Mouse (Mus musculus) MEL (cell line): Measurements from ENCODE around the gene Gpd1l. TPM values are rescaled to one million over a fixed set of nuclear protein-coding genes. Genes with fewer than 3 reads are reported as not detected.

Experiments
- DNase-seq: peaks from one replicate; pipeline ENCODE4 v3.0.0; 2011; ENCODE audit warnings: low read depth, low spot score
- H3K27ac ChIP-seq: 2 replicates; pipeline ENCODE4 v1.5.1; 2012; ENCODE audit warnings: low read depth, mild to moderate bottlenecking, control low read depth, low read length, moderate library complexity; ENCODE audit not compliant: control insufficient read depth
- H3K27me3 ChIP-seq, 2 experiments: fragments of 150-350 bp in 1 of 2; sonication (generic) in 1 of 2; 2 replicates each; pipeline ENCODE4 v1.6.1; 2012; ENCODE audit warnings: low read length in 2 of 2, mild to moderate bottlenecking in 2 of 2, improper control_type of control experiment in 1 of 2, moderate library complexity in 1 of 2; ENCODE audit not compliant: insufficient read depth in 2 of 2, control insufficient read depth in 1 of 2
- H3K36me3 ChIP-seq, 2 experiments: 2 replicates each; pipeline ENCODE4 v1.6.1; 2012 to 2014; ENCODE audit warnings: low read length in 2 of 2, improper control_type of control experiment in 1 of 2, inconsistent platforms in 1 of 2, mild to moderate bottlenecking in 1 of 2; ENCODE audit not compliant: insufficient read depth in 2 of 2, control insufficient read depth in 1 of 2
- H3K4me1 ChIP-seq, 2 experiments: fragments of 150-350 bp in 1 of 2; sonication (generic) in 1 of 2; 2 replicates each; pipeline ENCODE4 v1.6.1; 2012; ENCODE audit warnings: low read length in 2 of 2, improper control_type of control experiment in 1 of 2, mild to moderate bottlenecking in 1 of 2; ENCODE audit not compliant: insufficient read depth in 2 of 2, control insufficient read depth in 1 of 2
- H3K4me3 ChIP-seq, 2 experiments: fragments of 150-350 bp in 1 of 2; sonication (generic) in 1 of 2; 2 replicates each; pipeline ENCODE4 v1.5.1; 2012; ENCODE audit warnings: low read depth in 2 of 2, low read length in 2 of 2, mild to moderate bottlenecking in 2 of 2, moderate library complexity in 2 of 2, control low read depth in 1 of 2, improper control_type of control experiment in 1 of 2; ENCODE audit not compliant: control insufficient read depth in 1 of 2, insufficient read depth in 1 of 2
- H3K79me2 ChIP-seq: 2 replicates; pipeline ENCODE4 v1.6.1; 2012; ENCODE audit warnings: mild to moderate bottlenecking, low read length, moderate library complexity; ENCODE audit not compliant: control insufficient read depth, poor library complexity, insufficient read depth
- H3K9ac ChIP-seq: 2 replicates; pipeline ENCODE4 v1.6.1; 2012; ENCODE audit warnings: low read depth, mild to moderate bottlenecking, control low read depth, low read length, moderate library complexity; ENCODE audit not compliant: control insufficient read depth, poor library complexity, severe bottlenecking
- H3K9me3 ChIP-seq: fragments of 150-350 bp; sonication (generic); replicated peaks from 2 replicates; pipeline ENCODE4 v1.6.1; 2012; ENCODE audit warnings: mild to moderate bottlenecking, low read length, improper control_type of control experiment, moderate library complexity; ENCODE audit not compliant: insufficient read depth
- CTCF ChIP-seq, 3 experiments: IDR thresholded peaks in 2 of 3; conservative IDR thresholded peaks in 1 of 3; 2 replicates each; pipeline ENCODE4 v1.5.1; 2011 to 2012; ENCODE audit warnings: low read length in 3 of 3, low read depth in 2 of 3, mild to moderate bottlenecking in 2 of 3, improper control_type of control experiment in 1 of 3, inconsistent platforms in 1 of 3, mixed read lengths in 1 of 3, moderate library complexity in 1 of 3; ENCODE audit not compliant: control insufficient read depth in 1 of 3, insufficient read depth in 1 of 3, poor library complexity in 1 of 3, severe bottlenecking in 1 of 3
- ELF1 ChIP-seq: IDR thresholded peaks from 2 replicates; pipeline ENCODE4 v1.6.1; 2014; ENCODE audit warnings: low read depth, mild to moderate bottlenecking, inconsistent platforms, low read length, improper control_type of control experiment, moderate library complexity
- GABPA ChIP-seq: IDR thresholded peaks from 2 replicates; pipeline ENCODE4 v1.6.1; 2012; ENCODE audit warnings: low read depth, mild to moderate bottlenecking, inconsistent platforms, low read length, improper control_type of control experiment, moderate library complexity
- MXI1 ChIP-seq: IDR thresholded peaks from 2 replicates; pipeline ENCODE4 v1.6.1; 2011; ENCODE audit warnings: mild to moderate bottlenecking, low read depth, low read length, improper control_type of control experiment
- MYB ChIP-seq: IDR thresholded peaks from 2 replicates; pipeline ENCODE4 v1.6.1; 2011; ENCODE audit warnings: mild to moderate bottlenecking, low read depth, low read length, improper control_type of control experiment
- POLR2AphosphoS5 ChIP-seq: IDR thresholded peaks from 2 replicates; pipeline ENCODE4 v1.6.1; 2012; ENCODE audit warnings: low read depth, borderline replicate concordance, mild to moderate bottlenecking, inconsistent platforms, low read length, moderate library complexity, mixed read lengths
- RAD21 ChIP-seq: IDR thresholded peaks from 2 replicates; pipeline ENCODE4 v1.6.1; 2011; ENCODE audit warnings: mild to moderate bottlenecking, low read depth, low read length, improper control_type of control experiment
- SMC3 ChIP-seq: IDR thresholded peaks from 2 replicates; pipeline ENCODE4 v1.6.1; 2011; ENCODE audit warnings: low read depth, low read length, improper control_type of control experiment
- TAL1 ChIP-seq: IDR thresholded peaks from 2 replicates; pipeline ENCODE4 v1.6.1; 2012; ENCODE audit warnings: mild to moderate bottlenecking, inconsistent platforms, low read length, moderate library complexity, mixed read lengths
- USF1 ChIP-seq: IDR thresholded peaks from 2 replicates; pipeline ENCODE4 v1.6.1; 2014; ENCODE audit warnings: low read depth, mild to moderate bottlenecking, inconsistent platforms, low read length, improper control_type of control experiment, moderate library complexity
- USF2 ChIP-seq, 2 experiments: IDR thresholded peaks; 2 replicates each; pipeline ENCODE4 v1.6.1; 2011 to 2012; ENCODE audit warnings: improper control_type of control experiment in 2 of 2, low read length in 2 of 2, borderline replicate concordance in 1 of 2, inconsistent platforms in 1 of 2, low read depth in 1 of 2, mild to moderate bottlenecking in 1 of 2; ENCODE audit not compliant: insufficient read depth in 1 of 2
- ZKSCAN1 ChIP-seq: IDR thresholded peaks from 2 replicates; pipeline ENCODE4 v1.6.1; 2012; ENCODE audit warnings: low read depth, mild to moderate bottlenecking, inconsistent platforms, low read length, improper control_type of control experiment, moderate library complexity
- polyA plus RNA-seq, 2 experiments: library from polyadenylated mRNA; stranded (reverse) in 1 of 2; unstranded in 1 of 2; fragments of >175 nt in 1 of 2; fragments of >200 nt in 1 of 2; gene quantifications; 2 replicates each; pipeline versions ENCODE4 v1.2.1 to v1.2.4; 2012; ENCODE audit warnings: low replicate concordance in 2 of 2, low read depth in 1 of 2; ENCODE audit not compliant: insufficient read length in 2 of 2, insufficient read depth in 1 of 2, missing spikeins in 1 of 2
- total RNA-seq: library from RNA; depleted of rRNA; stranded (reverse); fragments of 300-350 nt; gene quantifications from 2 replicates; pipeline ENCODE4 v1.2.3, GENCODE M21; 2012

Gpd1l gene
- total and polyA plus RNA-seq, 3 experiments: not detected

DNA sequence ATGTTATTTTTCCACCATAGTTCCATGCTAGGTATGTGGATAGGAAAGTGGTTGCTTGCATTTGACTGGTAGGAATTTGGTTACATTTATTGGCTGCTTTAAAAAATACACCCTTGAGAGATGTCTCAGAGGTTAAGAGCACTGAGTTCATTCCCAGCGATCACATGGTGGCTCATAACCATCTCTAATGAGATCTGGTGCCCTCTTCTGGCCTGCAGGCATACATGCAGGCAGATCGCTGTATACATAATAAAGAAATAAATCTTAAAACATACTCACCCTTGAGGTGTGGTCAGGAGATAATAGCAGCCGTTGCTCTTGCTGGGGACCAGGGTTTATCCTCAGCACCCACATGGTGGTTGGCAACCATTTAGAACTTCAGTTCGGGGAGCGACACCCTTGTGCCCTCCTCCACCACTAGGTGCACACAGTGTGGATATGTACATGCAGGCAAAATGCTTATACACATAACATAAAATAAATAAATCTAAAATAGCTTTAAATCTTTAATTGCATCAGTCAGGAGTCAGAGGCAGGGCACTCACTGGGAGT lies 44.9 kb downstream of the Gpd1l start:
- no peak overlapping the region for H3K27ac ChIP-seq
- no peaks in the 10 kb centered on the region for H3K36me3 ChIP-seq
- peak; percentile 8 for DNase-seq

DNA sequence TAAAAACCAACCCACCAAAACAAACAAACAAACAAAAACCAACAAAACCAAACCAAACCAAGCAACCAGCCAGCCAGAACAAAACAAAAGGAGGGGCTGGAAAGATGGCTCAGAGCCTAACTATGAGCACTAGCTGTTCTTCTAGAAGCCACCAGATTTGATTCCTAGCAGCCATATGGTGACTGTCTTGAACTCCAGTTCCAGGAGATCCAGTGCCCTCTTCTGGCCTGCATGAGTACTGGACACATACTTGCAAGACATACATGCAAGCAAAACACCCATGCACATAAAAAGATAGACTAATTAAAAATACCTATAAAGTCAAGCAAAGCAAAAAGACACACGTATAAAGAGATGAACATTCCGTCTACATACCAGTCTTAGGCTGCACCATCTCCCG lies 46.1 kb downstream of the Gpd1l start:
- no peak overlapping the region for H3K27ac ChIP-seq
- no peaks in the 10 kb centered on the region for H3K27me3 ChIP-seq
- DNase-seq: peak; percentile 24
- H3K36me3 ChIP-seq: no peaks in the 10 kb centered on the region
- H3K79me2 ChIP-seq: no peaks in the 10 kb centered on the region
- no peaks in the 10 kb centered on the region for H3K9me3 ChIP-seq
- no peaks in the 10 kb centered on the region for H3K4me1 ChIP-seq
- peak in 1 of 3 experiments; percentile 24; a peak in 2 of 6 replicates for TF ChIP-seq CTCF (IDR thresholded peaks at IDR 0.05 in 2 of 3, conservative IDR thresholded peaks at IDR 0.05 in 1 of 3; ENCODE audit: control insufficient read depth in 1 of 3, insufficient read depth in 1 of 3, low read depth in 2 of 3, low read length in 3 of 3, poor library complexity in 1 of 3, severe bottlenecking in 1 of 3)
- no peak for TF ChIP-seq GABPA
- TF ChIP-seq USF2 (IDR thresholded peaks at IDR 0.05; ENCODE audit: borderline replicate concordance in 1 of 2, insufficient read depth in 1 of 2, low read depth in 1 of 2, low read length in 2 of 2): no peak
- no peak overlapping the region for H3K4me3 ChIP-seq
- H3K9ac ChIP-seq: no peak overlapping the region

More for the DNA sequence above, 44.9 kb downstream of the Gpd1l start:
- Histone ChIP-seq H3K4me1 (no peaks in the 10 kb centered on the region), H3K9ac (no peak overlapping the region), H3K4me3 (no peak overlapping the region), H3K79me2 (no peaks in the 10 kb centered on the region), H3K9me3 (no peaks in the 10 kb centered on the region), H3K27me3 (no peaks in the 10 kb centered on the region)
- TF ChIP-seq POLR2AphosphoS5 (no peak), MXI1 (no peak), ELF1 (no peak), TAL1 (no peak), MYB (no peak), RAD21 (peak; percentile 12), ZKSCAN1 (no peak), GABPA (no peak), SMC3 (peak; percentile 43), USF1 (0 out of 2 replicates have a peak, but pooled peaks have one; percentile 20), CTCF (IDR thresholded peaks at IDR 0.05 in 2 of 3, conservative IDR thresholded peaks at IDR 0.05 in 1 of 3; ENCODE audit: control insufficient read depth in 1 of 3, insufficient read depth in 1 of 3, low read depth in 2 of 3, low read length in 3 of 3, poor library complexity in 1 of 3, severe bottlenecking in 1 of 3) (peak; percentile 31 to 40 (median 32); a peak in 4 of 6 replicates)
